Mouse (Mus musculus): ENCODE measurements around the gene Trf.

- TF ChIP-seq POLR2A (IDR thresholded peaks at IDR 0.05; ENCODE audit: control insufficient read depth, low read depth, low read length) (no peak), CTCF (IDR thresholded peaks at IDR 0.05; ENCODE audit: control insufficient read depth, insufficient read depth, insufficient replicate concordance, low read depth, low read length) (no peak)
These were observed 62.2 kb downstream of the Trf start for GRCm38 (mm10) chr9:103168046-103168445.
